Mouse (Mus musculus): Measurements from ENCODE around the gene Iqcn. TPM values are rescaled to one million over a fixed set of nuclear protein-coding genes. Genes with fewer than 3 reads are reported as not detected.

Gene Iqcn
- total and polyA plus RNA-seq, 2 experiments from 2014 or later = 0.05 TPM

DNA sequence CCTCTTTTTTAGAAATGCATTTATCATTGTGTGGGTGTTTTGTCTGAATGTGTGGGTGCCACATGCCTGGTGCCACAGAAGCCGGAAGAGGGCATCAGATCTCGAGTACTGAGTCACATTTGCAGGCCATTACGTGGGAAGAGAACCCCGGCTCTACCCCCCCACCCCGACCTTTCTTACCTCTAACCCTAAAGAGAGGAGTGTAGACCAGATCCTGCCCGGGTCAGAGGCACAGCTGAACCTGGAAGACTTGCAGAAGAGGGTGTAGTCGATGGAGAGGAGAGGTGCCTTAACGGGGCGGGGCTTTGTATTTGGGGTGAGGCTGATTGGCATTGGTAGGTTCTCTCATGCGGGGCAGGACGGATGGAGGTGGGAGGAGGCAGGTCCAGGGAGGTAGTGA lies 41.5 kb downstream of the Iqcn start:
- Histone ChIP-seq H3K9me3 (ENCODE audit: low read length) (no peaks in the 10 kb centered on the region), H3K4me1 (ENCODE audit: insufficient read depth, low read length) (peaks cover 7% of the 10 kb centered on the region), H3K36me3 (ENCODE audit: insufficient read depth, low read length) (no peaks in the 10 kb centered on the region), H3K27me3 (ENCODE audit: insufficient read depth, low read length) (peaks cover 49% of the 10 kb centered on the region), H3K27ac (no peak overlapping the region), H3K4me2 (ENCODE audit: low read depth, low read length) (no peak overlapping the region), H3K9ac (replicated peaks; ENCODE audit: low read length) (no peak overlapping the region), H3K4me3 (ENCODE audit: low read length) (no peak overlapping the region)
- ATAC-seq = no peak
- 60% methylated on average over 11 of the region's 11 CpGs for WGBS
- DNase-seq (ENCODE audit: low spot score) = no peak
- TF ChIP-seq CTCF (IDR thresholded peaks at IDR 0.05; ENCODE audit: low read depth) = no peak

DNA sequence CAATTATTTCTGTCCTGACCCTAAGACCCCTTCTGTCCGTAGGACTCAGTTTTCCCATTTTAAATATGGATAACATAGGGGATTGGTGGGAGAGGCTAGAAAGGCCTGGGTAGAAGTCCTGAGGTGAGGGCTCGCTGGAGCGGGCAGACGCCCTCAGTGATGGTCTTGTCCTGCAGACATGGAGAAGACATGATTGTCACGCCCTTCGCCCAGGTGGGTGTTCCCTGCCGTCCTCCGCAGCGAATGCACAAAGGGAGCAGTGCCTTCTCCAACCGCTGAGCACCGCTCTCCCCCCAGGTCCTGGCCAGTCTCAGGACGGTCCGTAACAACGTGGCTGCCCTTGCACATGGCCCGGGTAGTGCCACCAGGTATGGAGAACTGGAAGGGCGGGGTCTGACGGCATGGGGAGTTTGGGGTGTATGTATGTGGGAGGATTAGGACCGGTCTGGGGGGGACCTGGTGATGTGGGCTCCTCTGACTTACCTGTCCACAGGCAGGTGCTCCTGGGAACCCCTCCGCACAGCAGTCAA lies 42.5 kb downstream of the Iqcn start:
- Histone ChIP-seq H3K4me3 (ENCODE audit: low read length) (no peak overlapping the region), H3K27me3 (ENCODE audit: insufficient read depth, low read length) (peaks cover 49% of the 10 kb centered on the region), H3K27ac (no peak overlapping the region), H3K4me2 (ENCODE audit: low read depth, low read length) (no peak overlapping the region), H3K9ac (replicated peaks; ENCODE audit: low read length) (no peak overlapping the region), H3K4me1 (ENCODE audit: insufficient read depth, low read length) (peaks cover 7% of the 10 kb centered on the region), H3K36me3 (ENCODE audit: insufficient read depth, low read length) (no peaks in the 10 kb centered on the region), H3K9me3 (ENCODE audit: low read length) (no peaks in the 10 kb centered on the region)
- no peak for DNase-seq (ENCODE audit: low spot score)
- WGBS = 58% methylated on average over 19 of the region's 19 CpGs
- 0 out of 2 replicates have a peak, but pooled peaks have one; percentile 9 for ATAC-seq
- TF ChIP-seq CTCF (IDR thresholded peaks at IDR 0.05; ENCODE audit: low read depth) = no peak

DNA sequence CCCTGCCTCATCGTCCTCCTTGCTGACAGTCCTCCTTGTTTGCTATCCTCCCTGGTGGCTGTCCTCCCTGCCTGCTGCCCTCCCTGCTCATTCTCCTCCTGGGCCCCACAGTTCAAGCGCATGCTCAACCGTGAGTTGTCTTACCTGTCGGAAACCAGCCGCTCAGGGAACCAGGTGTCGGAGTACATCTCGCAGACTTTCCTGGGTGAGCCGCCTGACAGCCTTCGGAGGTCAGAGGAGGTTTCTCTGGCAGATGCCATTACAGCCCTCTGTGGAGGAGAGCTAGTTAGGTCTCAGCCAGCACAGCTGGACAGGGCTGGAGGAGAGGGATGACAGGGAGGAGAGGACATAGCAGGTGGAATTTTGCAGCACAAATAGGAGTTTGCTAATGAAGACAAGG lies 43.4 kb downstream of the Iqcn start:
- WGBS = 78% methylated on average over 9 of the region's 9 CpGs
- no peak for TF ChIP-seq CTCF (IDR thresholded peaks at IDR 0.05; ENCODE audit: low read depth)
- H3K9ac ChIP-seq (replicated peaks; ENCODE audit: low read length) = no peak overlapping the region
- H3K36me3 ChIP-seq (ENCODE audit: insufficient read depth, low read length) = no peaks in the 10 kb centered on the region
- H3K4me2 ChIP-seq (ENCODE audit: low read depth, low read length) = no peak overlapping the region
- H3K27me3 ChIP-seq (ENCODE audit: insufficient read depth, low read length) = peaks cover 49% of the 10 kb centered on the region
- H3K9me3 ChIP-seq (ENCODE audit: low read length) = no peaks in the 10 kb centered on the region
- H3K4me1 ChIP-seq (ENCODE audit: insufficient read depth, low read length) = peaks cover 7% of the 10 kb centered on the region
- ATAC-seq (no peak), DNase-seq (ENCODE audit: low spot score) (no peak)
- H3K4me3 ChIP-seq (ENCODE audit: low read length) = no peak overlapping the region
- no peak overlapping the region for H3K27ac ChIP-seq

DNA sequence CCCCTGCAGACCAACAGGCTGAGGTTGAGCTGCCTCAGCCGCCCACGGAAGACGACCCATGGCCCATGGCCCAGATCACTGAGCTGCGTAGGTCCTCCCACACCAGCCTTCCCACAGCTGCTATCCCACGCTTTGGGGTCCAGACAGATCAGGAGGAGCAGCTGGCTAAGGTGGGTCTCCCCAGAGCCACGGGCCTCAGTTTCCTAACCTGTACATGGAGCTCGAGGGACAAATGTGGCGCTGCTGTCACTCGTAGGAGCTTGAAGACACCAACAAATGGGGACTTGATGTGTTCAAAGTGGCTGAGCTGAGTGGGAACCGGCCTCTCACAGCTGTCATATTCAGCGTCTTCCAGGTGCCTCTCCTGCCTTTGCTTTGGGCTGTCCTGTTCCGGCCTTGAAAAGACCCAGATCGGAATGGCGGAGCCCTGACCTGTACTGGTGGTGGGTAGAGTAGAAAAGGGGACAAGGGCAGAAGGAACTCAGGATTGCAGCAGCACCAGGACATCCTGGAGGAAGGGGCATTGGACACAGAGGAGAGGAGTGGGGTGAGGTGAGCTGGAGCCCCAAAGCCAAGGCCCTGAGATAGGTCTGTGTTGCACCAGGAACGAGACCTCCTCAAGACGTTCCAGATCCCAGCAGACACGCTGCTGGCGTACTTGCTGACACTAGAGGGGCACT lies 44.1 kb downstream of the Iqcn start:
- H3K4me1 ChIP-seq (ENCODE audit: insufficient read depth, low read length) = peaks cover 7% of the 10 kb centered on the region
- H3K27me3 ChIP-seq (ENCODE audit: insufficient read depth, low read length) = peaks cover 43% of the 10 kb centered on the region
- H3K4me3 ChIP-seq (ENCODE audit: low read length) = no peak overlapping the region
- 79% methylated on average over 18 of the region's 18 CpGs for WGBS
- ATAC-seq = no peak
- no peak for TF ChIP-seq CTCF (IDR thresholded peaks at IDR 0.05; ENCODE audit: low read depth)
- no peak for DNase-seq (ENCODE audit: low spot score)
- no peak overlapping the region for H3K9ac ChIP-seq (replicated peaks; ENCODE audit: low read length)
- H3K9me3 ChIP-seq (ENCODE audit: low read length) = no peaks in the 10 kb centered on the region
- no peaks in the 10 kb centered on the region for H3K36me3 ChIP-seq (ENCODE audit: insufficient read depth, low read length)
- no peak overlapping the region for H3K4me2 ChIP-seq (ENCODE audit: low read depth, low read length)
- H3K27ac ChIP-seq = no peak overlapping the region

DNA sequence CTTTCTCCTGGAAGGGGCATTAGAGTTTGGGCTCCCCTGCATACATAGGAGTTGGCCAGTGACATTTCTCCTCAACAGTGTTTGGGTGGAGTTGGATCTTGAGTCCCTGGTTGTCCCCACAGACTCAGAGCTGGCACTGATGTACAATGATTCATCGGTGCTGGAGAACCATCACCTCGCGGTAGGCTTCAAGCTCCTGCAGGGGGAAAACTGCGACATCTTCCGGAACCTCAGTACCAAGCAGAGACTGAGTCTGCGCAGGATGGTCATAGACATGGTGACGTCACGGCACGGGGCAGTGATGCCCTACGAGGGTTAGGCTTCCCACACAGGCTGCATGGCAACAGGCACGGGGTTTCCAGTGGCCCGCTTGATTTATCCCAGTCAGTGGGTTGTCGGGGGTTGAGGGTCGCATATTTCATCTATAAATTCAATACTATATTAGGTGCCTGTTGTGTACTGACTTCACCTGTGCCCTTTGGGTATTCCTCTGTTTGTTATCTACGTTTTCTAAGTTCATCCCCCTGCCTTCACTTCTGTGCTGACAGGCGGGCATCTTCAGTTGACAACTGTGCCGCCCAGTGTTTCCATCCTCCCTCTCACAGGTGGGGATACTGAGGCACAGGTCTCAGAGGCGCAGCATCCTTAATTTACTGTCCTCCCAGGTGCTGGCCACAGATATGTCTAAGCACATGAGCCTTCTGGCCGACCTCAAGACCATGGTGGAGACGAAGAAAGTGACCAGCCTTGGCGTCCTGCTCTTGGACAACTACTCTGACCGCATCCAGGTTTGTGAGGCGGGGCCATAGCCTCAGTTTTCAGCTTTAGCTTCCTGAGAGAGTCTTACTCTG lies 45.2 kb downstream of the Iqcn start:
- H3K27ac ChIP-seq = no peak overlapping the region

DNA sequence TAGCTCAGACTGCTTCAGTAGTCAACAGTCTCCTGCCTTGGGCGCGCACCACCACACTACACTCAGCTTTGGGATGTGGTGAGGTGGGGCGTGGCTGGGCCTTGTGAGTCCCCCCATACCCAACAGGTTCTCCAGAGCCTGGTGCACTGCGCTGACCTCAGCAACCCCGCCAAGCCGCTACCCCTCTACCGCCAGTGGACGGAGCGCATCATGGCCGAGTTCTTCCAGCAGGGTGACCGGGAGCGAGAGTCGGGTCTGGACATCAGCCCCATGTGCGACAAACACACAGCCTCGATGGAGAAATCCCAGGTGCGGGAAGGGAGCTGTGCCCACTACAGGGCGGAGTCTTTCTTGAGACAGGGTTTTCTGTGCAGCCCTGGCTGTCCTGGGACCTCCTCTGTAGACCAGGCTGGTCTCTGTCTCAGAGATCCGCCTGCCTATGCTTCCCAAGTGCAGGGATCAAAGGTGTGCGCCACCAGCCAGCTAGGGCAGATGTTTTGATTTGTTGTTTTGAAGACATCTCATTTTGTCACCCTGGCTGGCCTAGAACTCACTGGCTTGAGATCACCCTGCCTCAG lies 45.9 kb downstream of the Iqcn start:
- 85% methylated on average over 19 of the region's 19 CpGs for WGBS
- Histone ChIP-seq H3K36me3 (ENCODE audit: insufficient read depth, low read length) (no peaks in the 10 kb centered on the region), H3K4me2 (ENCODE audit: low read depth, low read length) (no peak overlapping the region), H3K9ac (replicated peaks; ENCODE audit: low read length) (no peak overlapping the region), H3K4me3 (ENCODE audit: low read length) (no peak overlapping the region), H3K27ac (no peak overlapping the region), H3K4me1 (ENCODE audit: insufficient read depth, low read length) (no peaks in the 10 kb centered on the region; the same call in 1 of the 2 replicates), H3K9me3 (ENCODE audit: low read length) (no peaks in the 10 kb centered on the region), H3K27me3 (ENCODE audit: insufficient read depth, low read length) (peaks cover 25% of the 10 kb centered on the region)
- ATAC-seq = no peak
- no peak for DNase-seq (ENCODE audit: low spot score)
- TF ChIP-seq CTCF (IDR thresholded peaks at IDR 0.05; ENCODE audit: low read depth) = no peak

More for the DNA sequence above, 45.2 kb downstream of the Iqcn start:
- Histone ChIP-seq H3K36me3 (ENCODE audit: insufficient read depth, low read length) (no peaks in the 10 kb centered on the region), H3K4me3 (ENCODE audit: low read length) (no peak overlapping the region), H3K4me1 (ENCODE audit: insufficient read depth, low read length) (peaks cover under 1% of the 10 kb centered on the region), H3K27me3 (ENCODE audit: insufficient read depth, low read length) (peaks cover 32% of the 10 kb centered on the region), H3K9ac (replicated peaks; ENCODE audit: low read length) (no peak overlapping the region), H3K9me3 (ENCODE audit: low read length) (no peaks in the 10 kb centered on the region), H3K4me2 (ENCODE audit: low read depth, low read length) (no peak overlapping the region)
- 85% methylated on average over 23 of the region's 23 CpGs for WGBS
- no peak for TF ChIP-seq CTCF (IDR thresholded peaks at IDR 0.05; ENCODE audit: low read depth)
- ATAC-seq (no peak), DNase-seq (ENCODE audit: low spot score) (no peak)
